9 mouse cellular contexts compared by ENCODE assay signal in the genomic region with DNA sequence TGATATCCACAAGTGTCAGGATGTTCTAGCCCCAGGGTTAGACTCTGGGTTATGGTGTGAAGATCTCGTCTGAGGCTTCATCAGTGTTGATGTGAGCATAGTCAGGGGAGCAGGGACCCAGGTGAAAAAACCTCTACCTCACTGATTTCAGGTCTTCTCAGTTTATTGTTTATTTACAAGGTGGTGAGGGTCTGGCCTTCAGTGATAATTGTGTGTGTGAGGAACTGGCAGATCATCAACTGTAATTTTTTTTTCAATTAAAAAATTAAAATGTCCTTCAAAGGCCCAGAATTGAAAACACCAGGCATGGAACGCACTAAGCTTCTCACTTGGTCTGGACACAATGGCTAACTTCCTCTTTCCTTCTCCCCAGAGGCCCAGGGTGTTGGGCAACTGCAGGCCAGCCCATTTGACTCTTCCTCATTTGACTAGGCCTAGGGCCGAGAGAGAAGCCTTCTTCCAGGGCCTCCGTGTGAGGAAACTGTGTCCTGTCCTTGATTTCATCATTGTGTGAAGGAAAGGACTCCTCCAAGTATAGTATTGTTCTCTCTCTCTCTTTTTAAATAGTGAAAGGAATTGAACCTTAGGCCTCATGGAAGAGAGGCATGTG.
DNase-seq lines count a peak whose midpoint lies in the region; ATAC-seq and TF ChIP-seq lines count a peak whose summit lies in the region.
"Had no signal": no experiment of that assay in that cellular context is flagged by ENCODE, and none has a peak within 500 bp of the region (broad histone marks: within the 10 kb centered on the region; RNA-seq: fewer than 3 reads in every experiment).

No protein-coding gene starts in this region.

- H3K9ac ChIP-seq in midbrain, postnatal 0 days (replicated peaks; ENCODE audit: low read length, poor library complexity, severe bottlenecking): no peak overlapping the region

- H3K27ac ChIP-seq in midbrain, postnatal 0 days (ENCODE audit: low read depth, low read length): no peak overlapping the region

- TF ChIP-seq CTCF in midbrain, postnatal 0 days (IDR thresholded peaks at IDR 0.05): no peak

- intact Hi-C loops in heart, postnatal 25 days (cut with DNase I): no loop called here

- 80% methylated on average over 4 of the region's 4 CpGs for WGBS in midbrain, postnatal 0 days

- no peak for ATAC-seq in erythroblast, adult 5-6 weeks (replicated peaks; ENCODE audit: low FRiP score, poor library complexity, severe bottlenecking)
- no peak for ATAC-seq in midbrain, postnatal 0 days (ENCODE audit: low FRiP score)

- no peaks in the 10 kb centered on the region for H3K4me1 ChIP-seq in midbrain, postnatal 0 days (ENCODE audit: insufficient read depth, low read length)

- DNase-seq in layer of hippocampus, adult 11-12 months (ENCODE audit: low spot score): peak; percentile 29
- DNase-seq in layer of hippocampus, adult 9-10 months (ENCODE audit: low spot score): no peak
- peak; percentile 15 for DNase-seq in adrenal gland, postnatal 25 days
- peak; percentile 53 for DNase-seq in heart, postnatal 25 days (ENCODE audit: low spot score)
- peak; percentile 81 to 91 for DNase-seq in monocyte, adult 2 months (ENCODE audit: low read depth in 1 of 2, low spot score in 2 of 2)
- DNase-seq in right cerebral cortex, postnatal 14 days: no peak
- DNase-seq in midbrain, postnatal 0 days (ENCODE audit: low spot score): no peak

- no peaks in the 10 kb centered on the region for H3K27me3 ChIP-seq in midbrain, postnatal 0 days (ENCODE audit: insufficient read depth, low read length)

- H3K4me3 ChIP-seq in midbrain, postnatal 0 days (ENCODE audit: low read depth, low read length): no peak overlapping the region
- H3K4me3 ChIP-seq: myocyte had no signal

- no peaks in the 10 kb centered on the region for H3K9me3 ChIP-seq in midbrain, postnatal 0 days (ENCODE audit: low read length)

- H3K36me3 ChIP-seq in midbrain, postnatal 0 days (ENCODE audit: insufficient read depth, low read length): no peaks in the 10 kb centered on the region

- H3K4me2 ChIP-seq in midbrain, postnatal 0 days (ENCODE audit: low read depth, low read length, poor library complexity, severe bottlenecking): no peak overlapping the region

Comparison
In these comparisons a context has a peak if more than half of its experiments do, and no peak if none do; other contexts are left out.
1. DNase-seq: peak in layer of hippocampus, adult 11-12 months (single experiment), adrenal gland, postnatal 25 days (single experiment), heart, postnatal 25 days (single experiment) and monocyte, adult 2 months (2 of 2); none in layer of hippocampus, adult 9-10 months (single experiment), right cerebral cortex, postnatal 14 days (single experiment) and midbrain, postnatal 0 days (single experiment).